Comparison of ENCODE assay signal across 9 mouse cellular contexts in the genomic region with DNA sequence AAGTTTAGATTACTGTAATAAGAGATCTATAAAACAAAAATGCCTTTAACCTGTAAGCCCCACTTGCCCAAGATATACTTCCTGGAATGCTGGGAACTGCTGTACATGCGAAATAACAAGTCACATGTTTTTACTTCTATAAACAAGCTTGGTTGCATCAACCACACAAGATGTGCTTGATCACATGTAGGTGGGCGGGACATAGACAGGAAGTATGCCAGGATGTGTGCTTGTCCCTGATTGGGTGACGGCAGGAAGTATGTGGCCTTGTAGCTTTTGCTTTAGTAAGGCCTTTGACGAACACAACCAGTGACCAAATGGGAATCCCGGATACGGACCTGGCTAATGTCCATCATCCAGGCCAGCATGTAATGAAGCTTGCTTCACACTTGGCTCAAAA. TPM values are rescaled to one million over a fixed set of nuclear protein-coding genes. Genes with fewer than 3 reads are reported as not detected.
DNase-seq lines count a peak whose midpoint lies in the region; ATAC-seq and TF ChIP-seq lines count a peak whose summit lies in the region.
"Had no signal": no experiment of that assay in that cellular context is flagged by ENCODE, and none has a peak within 500 bp of the region (broad histone marks: within the 10 kb centered on the region; RNA-seq: fewer than 3 reads in every experiment).

No protein-coding gene starts in this region.

- no peak overlapping the region for H3K9ac ChIP-seq in heart, embryonic 12.5 days
- no peak overlapping the region for H3K9ac ChIP-seq in midbrain, embryonic 13.5 days (replicated peaks)
- H3K9ac ChIP-seq: heart, embryonic 13.5 days had no signal

- no peak overlapping the region for H3K27ac ChIP-seq in heart, embryonic 12.5 days (ENCODE audit: poor library complexity, severe bottlenecking)
- H3K27ac ChIP-seq in midbrain, embryonic 13.5 days = no peak overlapping the region
- H3K27ac ChIP-seq in limb, embryonic 10.5 days = no peak overlapping the region

- H3K36me3 ChIP-seq in heart, embryonic 12.5 days = no peaks in the 10 kb centered on the region
- no peaks in the 10 kb centered on the region for H3K36me3 ChIP-seq in C2C12 (ENCODE audit: control insufficient read depth, insufficient read depth)
- H3K36me3 ChIP-seq in midbrain, embryonic 13.5 days = no peaks in the 10 kb centered on the region
- no peaks in the 10 kb centered on the region for H3K36me3 ChIP-seq in limb, embryonic 10.5 days
- H3K36me3 ChIP-seq: heart, embryonic 13.5 days had no signal

- no peak overlapping the region for H3K4me2 ChIP-seq in heart, embryonic 12.5 days
- H3K4me2 ChIP-seq in midbrain, embryonic 13.5 days (replicated peaks) = no peak overlapping the region
- H3K4me2 ChIP-seq: heart, embryonic 13.5 days had no signal

- TF ChIP-seq CTCF in C2C12 (IDR thresholded peaks at IDR 0.05; ENCODE audit: control insufficient read depth, insufficient read depth, insufficient read length) = no peak

- no peaks in the 10 kb centered on the region for H3K79me3 ChIP-seq in C2C12 (ENCODE audit: low read depth)

- H3ac ChIP-seq in C2C12 (ENCODE audit: control insufficient read depth, insufficient read length, low read depth) = no peak overlapping the region

- DNase-seq in heart, adult 11 months = peak; percentile 98
- peak; percentile 23 for DNase-seq in c-Kit-positive CD71-negative TER-119-negative erythroid progenitor cells, embryonic 14.5 days (ENCODE audit: low read depth)
- peak; percentile 65 to 72 for DNase-seq in lung, postnatal 4 days
- no peak for DNase-seq in ovary, adult 18-20 months (ENCODE audit: low spot score)
- no peak for DNase-seq in limb, embryonic 10.5 days (ENCODE audit: low spot score)

- ATAC-seq in heart, embryonic 12.5 days (ENCODE audit: insufficient number of reproducible peaks, low FRiP score) = no peak
- ATAC-seq in midbrain, embryonic 13.5 days = no peak

- H3K4me1 ChIP-seq in heart, embryonic 12.5 days (replicated peaks) = peaks cover 22% of the 10 kb centered on the region
- no peaks in the 10 kb centered on the region; the same call in 1 of the 2 replicates for H3K4me1 ChIP-seq in midbrain, embryonic 13.5 days (replicated peaks)
- H3K4me1 ChIP-seq in limb, embryonic 10.5 days = peaks cover 17% of the 10 kb centered on the region

- H3K79me2 ChIP-seq in C2C12 (ENCODE audit: control insufficient read depth, insufficient read depth) = no peaks in the 10 kb centered on the region

- H3K9me3 ChIP-seq in heart, embryonic 12.5 days (replicated peaks) = no peaks in the 10 kb centered on the region
- no peaks in the 10 kb centered on the region for H3K9me3 ChIP-seq in midbrain, embryonic 13.5 days
- no peaks in the 10 kb centered on the region for H3K9me3 ChIP-seq in limb, embryonic 10.5 days (replicated peaks)
- H3K9me3 ChIP-seq: heart, embryonic 13.5 days had no signal

- H3K27me3 ChIP-seq in heart, embryonic 12.5 days (replicated peaks) = no peaks in the 10 kb centered on the region
- H3K27me3 ChIP-seq in C2C12 (ENCODE audit: control insufficient read depth, insufficient read depth, insufficient read length) = no peaks in the 10 kb centered on the region
- H3K27me3 ChIP-seq in midbrain, embryonic 13.5 days = no peaks in the 10 kb centered on the region
- H3K27me3 ChIP-seq in limb, embryonic 10.5 days (ENCODE audit: low read depth, poor library complexity, severe bottlenecking) = no peaks in the 10 kb centered on the region
- H3K27me3 ChIP-seq: heart, embryonic 13.5 days had no signal

- 84% methylated on average over 6 of the region's 6 CpGs for WGBS in heart, embryonic 12.5 days
- 92% methylated on average over 6 of the region's 6 CpGs for WGBS in midbrain, embryonic 13.5 days
- 95% methylated on average over 6 of the region's 6 CpGs for WGBS in limb, embryonic 10.5 days

- no peak overlapping the region for H3K4me3 ChIP-seq in heart, embryonic 12.5 days
- no peak overlapping the region for H3K4me3 ChIP-seq in C2C12 (ENCODE audit: insufficient read depth, poor library complexity, severe bottlenecking)
- no peak overlapping the region for H3K4me3 ChIP-seq in midbrain, embryonic 13.5 days (replicated peaks)
- no peak overlapping the region for H3K4me3 ChIP-seq in limb, embryonic 10.5 days
- H3K4me3 ChIP-seq: heart, embryonic 13.5 days had no signal

TF ChIP-seq in C2C12, 6 proteins besides CTCF, POLR2A, EP300 and RAD21:
- TF ChIP-seq MYOG (IDR thresholded peaks at IDR 0.05; ENCODE audit: control insufficient read depth, extremely low read depth, insufficient read length) (no peak), USF1 (IDR thresholded peaks at IDR 0.05; ENCODE audit: low read depth) (peak; percentile 14), FOSL1 (IDR thresholded peaks at IDR 0.05; ENCODE audit: insufficient read depth, low read length, poor library complexity, severe bottlenecking) (no peak), CEBPB (IDR thresholded peaks at IDR 0.05; ENCODE audit: low read depth) (no peak), MAX (IDR thresholded peaks at IDR 0.05) (no peak), MYOD1 (IDR thresholded peaks at IDR 0.05; ENCODE audit: control insufficient read depth, insufficient read length, low read depth) (no peak)

RNA-seq across cellular contexts. Expression of gene Wsb1, which starts 31.1 kb away (rescaled TPM):
- polyA plus RNA-seq in heart, embryonic 12.5 days (2016; fragmentation: Nextera tagmentation; extraction: Ambion mirVana) = 222 and 233 TPM in 2 replicates
- polyA plus RNA-seq in C2C12 (2012; fragmentation: generic; extraction: Trizol) = 38.5 TPM
- polyA plus RNA-seq in midbrain, embryonic 13.5 days (2015; fragmentation: Nextera tagmentation; extraction: Ambion mirVana) = 517 and 614 TPM in 2 replicates
- 196 and 306 TPM in 2 replicates for polyA plus RNA-seq in limb, embryonic 10.5 days (2016; fragmentation: Nextera tagmentation; extraction: Ambion mirVana)

Comparison
In these comparisons a context has a peak if more than half of its experiments do, and no peak if none do; other contexts are left out.
1. DNase-seq: peak in heart, adult 11 months (single experiment), c-Kit-positive CD71-negative TER-119-negative erythroid progenitor cells, embryonic 14.5 days (single experiment) and lung, postnatal 4 days (2 of 2); none in ovary, adult 18-20 months (single experiment) and limb, embryonic 10.5 days (single experiment).